Mouse (Mus musculus): ENCODE measurements around the gene Ahnak2. TPM values are rescaled to one million over a fixed set of nuclear protein-coding genes. Genes with fewer than 3 reads are reported as not detected.

Ahnak2 gene
- polyA plus RNA-seq, 1 experiment from 2014 or later: 0.48 TPM

DNA sequence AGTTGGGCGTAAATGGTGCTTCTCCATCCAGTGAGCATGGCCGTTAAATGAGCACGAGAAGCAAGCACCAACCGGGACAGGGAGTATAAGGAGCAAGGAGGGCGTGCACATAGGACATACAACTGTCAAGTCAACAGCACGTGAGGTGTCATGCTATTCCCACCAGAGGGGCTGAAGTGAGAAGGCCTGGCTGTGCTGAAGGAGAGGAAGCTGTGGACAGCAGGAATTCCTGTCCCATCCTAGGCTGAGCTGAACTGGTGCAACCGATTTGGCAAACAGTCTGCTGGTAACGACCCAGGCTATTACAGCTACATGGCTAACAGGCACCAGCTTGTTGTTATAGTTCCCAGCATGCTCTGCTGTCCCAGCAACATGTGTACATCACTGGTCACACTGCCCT lies 11.4 kb downstream of the Ahnak2 start:
- Histone ChIP-seq H3K4me2 (replicated peaks) (no peak overlapping the region), H3K27me3 (no peaks in the 10 kb centered on the region), H3K4me3 (no peak overlapping the region), H3K27ac (no peak overlapping the region), H3K9ac (no peak overlapping the region), H3K9me3 (replicated peaks) (no peaks in the 10 kb centered on the region), H3K36me3 (no peaks in the 10 kb centered on the region), H3K4me1 (peaks cover 10% of the 10 kb centered on the region)
- ATAC-seq (ENCODE audit: low FRiP score): no peak
- WGBS: 75% methylated on average over 8 of the region's 8 CpGs

DNA sequence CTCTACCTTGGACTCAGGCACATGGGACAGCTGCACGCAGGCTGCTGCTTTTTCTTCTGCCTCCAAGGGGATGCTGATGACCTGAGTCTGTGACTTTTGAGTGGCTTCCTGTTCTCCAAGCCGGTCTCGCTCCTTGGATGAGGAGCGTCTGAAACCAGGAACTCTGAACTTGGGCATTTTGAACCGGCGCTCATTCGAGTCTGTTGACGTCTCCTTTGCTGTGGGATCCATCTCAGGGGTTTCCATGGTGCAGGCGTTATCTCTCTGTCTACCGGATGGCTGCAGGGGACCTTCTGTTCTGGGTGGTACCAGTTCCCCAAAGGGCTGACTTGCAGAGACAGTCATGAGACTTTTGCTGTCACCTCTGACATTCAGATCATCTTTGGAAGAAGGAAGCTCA lies 28.0 kb downstream of the Ahnak2 start:
- WGBS: 95% methylated on average over 10 of the region's 10 CpGs
- no peak overlapping the region for H3K4me3 ChIP-seq
- H3K4me2 ChIP-seq (replicated peaks): no peak overlapping the region
- H3K36me3 ChIP-seq: no peaks in the 10 kb centered on the region
- no peak for ATAC-seq (ENCODE audit: low FRiP score)
- no peaks in the 10 kb centered on the region for H3K27me3 ChIP-seq
- H3K9ac ChIP-seq: no peak overlapping the region
- no peaks in the 10 kb centered on the region for H3K9me3 ChIP-seq (replicated peaks)
- no peaks in the 10 kb centered on the region for H3K4me1 ChIP-seq
- no peak overlapping the region for H3K27ac ChIP-seq

DNA sequence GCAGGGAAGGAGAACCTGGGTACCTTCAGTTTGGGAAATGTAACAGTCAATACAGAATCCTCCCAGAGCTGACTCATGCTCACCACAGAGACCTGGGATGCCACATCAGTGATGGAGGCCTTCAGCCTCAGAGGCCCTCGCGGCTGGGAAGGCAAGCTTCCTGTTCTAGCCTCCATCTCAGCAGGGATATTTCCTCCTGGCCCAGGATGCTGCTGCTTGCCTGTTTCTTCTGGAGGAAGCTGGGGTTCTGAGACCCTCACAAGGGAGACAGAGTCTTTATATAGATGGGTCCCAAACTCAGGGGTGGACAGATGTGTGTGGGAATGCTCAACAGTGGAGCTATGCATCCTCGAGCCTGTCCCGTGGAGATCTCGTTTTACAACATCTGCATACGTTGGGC lies 28.4 kb downstream of the Ahnak2 start:
- no peaks in the 10 kb centered on the region for H3K36me3 ChIP-seq
- H3K27me3 ChIP-seq: no peaks in the 10 kb centered on the region
- no peak overlapping the region for H3K9ac ChIP-seq
- H3K27ac ChIP-seq: no peak overlapping the region
- H3K4me3 ChIP-seq: no peak overlapping the region
- ATAC-seq (ENCODE audit: low FRiP score): no peak
- WGBS: 91% methylated on average over 6 of the region's 6 CpGs
- H3K9me3 ChIP-seq (replicated peaks): no peaks in the 10 kb centered on the region
- H3K4me2 ChIP-seq (replicated peaks): no peak overlapping the region
- no peaks in the 10 kb centered on the region for H3K4me1 ChIP-seq

GRCm38 (mm10) chr12:112773366-112773765 lies 29.1 kb downstream of the Ahnak2 start:
- 43% methylated on average over 9 of the region's 9 CpGs for WGBS
- no peaks in the 10 kb centered on the region for H3K4me1 ChIP-seq
- H3K9ac ChIP-seq: no peak overlapping the region
- no peak overlapping the region for H3K4me3 ChIP-seq
- no peak overlapping the region for H3K27ac ChIP-seq
- H3K36me3 ChIP-seq: no peaks in the 10 kb centered on the region
- H3K9me3 ChIP-seq (replicated peaks): no peaks in the 10 kb centered on the region
- H3K4me2 ChIP-seq (replicated peaks): no peak overlapping the region
- no peak for ATAC-seq (ENCODE audit: low FRiP score)
- H3K27me3 ChIP-seq: no peaks in the 10 kb centered on the region

DNA sequence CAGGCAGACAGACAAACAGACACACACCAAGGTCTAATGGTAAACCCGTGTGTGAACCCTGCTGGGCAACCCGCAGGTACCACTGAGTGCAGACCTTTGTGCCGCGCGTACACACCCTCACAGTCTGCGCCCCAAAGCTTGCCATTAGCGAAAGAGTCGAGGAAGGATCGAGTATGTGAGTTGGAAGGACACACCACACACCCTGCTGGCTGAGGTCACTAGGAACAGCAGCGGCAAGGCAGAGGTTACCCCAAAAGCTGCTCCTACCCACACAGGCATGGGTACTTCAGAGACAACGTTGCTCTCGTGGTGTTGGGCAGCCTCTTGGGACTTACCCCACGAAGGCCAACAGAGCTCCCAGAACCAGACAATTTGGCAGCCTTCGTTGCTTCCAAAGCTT lies 30.2 kb downstream of the Ahnak2 start:
- ATAC-seq (ENCODE audit: low FRiP score): no peak
- Histone ChIP-seq H3K27me3 (no peaks in the 10 kb centered on the region), H3K4me3 (no peak overlapping the region), H3K9me3 (replicated peaks) (no peaks in the 10 kb centered on the region), H3K27ac (no peak overlapping the region), H3K9ac (no peak overlapping the region), H3K36me3 (no peaks in the 10 kb centered on the region), H3K4me2 (replicated peaks) (no peak overlapping the region), H3K4me1 (no peaks in the 10 kb centered on the region)
- WGBS: 90% methylated on average over 14 of the region's 14 CpGs

DNA sequence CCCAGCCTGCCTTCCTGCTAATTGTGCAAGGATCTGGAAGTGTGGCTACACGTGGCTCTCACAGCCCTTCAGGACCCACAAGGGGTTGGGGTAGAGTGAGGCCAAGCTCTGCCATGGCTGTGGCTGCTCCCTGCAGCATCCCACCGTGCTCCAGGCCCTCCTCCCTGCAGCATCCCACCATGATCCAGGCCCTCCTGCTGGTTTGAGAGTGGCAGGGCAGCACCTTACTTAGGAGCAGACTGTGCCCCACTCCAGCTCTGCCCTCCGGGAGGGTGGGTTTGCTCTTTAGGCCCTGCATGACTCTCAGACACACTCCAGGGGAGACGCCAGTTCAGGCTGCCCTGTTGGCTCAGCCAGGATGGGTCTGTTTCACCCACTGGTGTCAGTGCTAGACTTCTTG lies 32.1 kb downstream of the Ahnak2 start:
- 70% methylated on average over 4 of the region's 4 CpGs for WGBS
- Histone ChIP-seq H3K9ac (no peak overlapping the region), H3K36me3 (no peaks in the 10 kb centered on the region), H3K27me3 (no peaks in the 10 kb centered on the region), H3K27ac (no peak overlapping the region), H3K9me3 (replicated peaks) (no peaks in the 10 kb centered on the region), H3K4me3 (no peak overlapping the region), H3K4me2 (replicated peaks) (no peak overlapping the region), H3K4me1 (no peaks in the 10 kb centered on the region)
- no peak for ATAC-seq (ENCODE audit: low FRiP score)

DNA sequence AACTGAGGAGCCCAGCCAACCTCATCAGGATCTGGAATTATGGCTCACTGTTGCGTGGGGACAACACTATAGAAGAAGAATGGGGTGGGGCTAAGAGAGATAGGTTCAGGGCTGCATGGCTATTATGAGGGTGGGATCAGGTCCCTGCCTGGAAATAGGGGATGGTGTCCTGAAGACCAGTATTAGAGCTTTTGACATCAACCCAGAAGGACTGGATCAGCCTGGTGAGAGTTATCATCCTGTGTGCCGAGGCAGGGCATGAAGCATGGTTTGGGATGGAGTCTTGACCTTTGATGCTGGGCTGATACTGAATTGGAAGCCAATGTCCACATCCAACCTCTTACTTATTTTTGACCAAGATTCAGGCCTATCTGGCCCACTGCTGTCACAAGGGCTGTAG lies 32.7 kb downstream of the Ahnak2 start:
- no peak overlapping the region for H3K27ac ChIP-seq
- WGBS: 79% methylated on average over 2 of the region's 2 CpGs
- H3K9me3 ChIP-seq (replicated peaks): no peaks in the 10 kb centered on the region

GRCm38 (mm10) chr12:112769031-112769430 lies 33.4 kb downstream of the Ahnak2 start:
- 84% methylated on average over 6 of the region's 6 CpGs for WGBS
- Histone ChIP-seq H3K9ac (no peak overlapping the region), H3K27ac (no peak overlapping the region), H3K9me3 (replicated peaks) (no peaks in the 10 kb centered on the region), H3K4me3 (no peak overlapping the region), H3K27me3 (no peaks in the 10 kb centered on the region), H3K36me3 (no peaks in the 10 kb centered on the region), H3K4me1 (no peaks in the 10 kb centered on the region), H3K4me2 (replicated peaks) (no peak overlapping the region)
- ATAC-seq (ENCODE audit: low FRiP score): no peak

More for the DNA sequence above, 32.7 kb downstream of the Ahnak2 start:
- Histone ChIP-seq H3K4me1 (no peaks in the 10 kb centered on the region), H3K36me3 (no peaks in the 10 kb centered on the region), H3K9ac (no peak overlapping the region), H3K27me3 (no peaks in the 10 kb centered on the region), H3K4me2 (replicated peaks) (no peak overlapping the region), H3K4me3 (no peak overlapping the region)
- ATAC-seq (ENCODE audit: low FRiP score): no peak

DNA sequence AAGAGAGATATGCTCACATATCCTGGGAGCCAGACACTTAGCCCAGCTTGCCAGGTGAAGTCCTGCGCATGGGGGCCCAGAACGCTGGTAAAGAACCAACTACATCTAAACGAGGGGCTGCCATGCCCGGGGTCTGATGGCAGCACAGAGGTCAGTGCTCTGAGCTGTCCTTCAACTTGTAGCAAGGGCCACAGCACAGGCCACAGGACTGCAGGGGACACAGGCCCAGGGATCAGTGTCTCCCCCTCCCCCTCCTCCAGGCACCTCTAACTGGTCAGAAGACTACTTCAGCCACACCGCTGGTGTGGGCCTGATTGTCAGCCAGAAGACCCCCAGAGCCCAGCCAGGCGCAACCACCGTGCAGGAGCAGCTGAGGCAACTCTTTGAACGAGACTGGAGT lies 34.3 kb downstream of the Ahnak2 start:
- Histone ChIP-seq H3K4me3 (no peak overlapping the region), H3K4me1 (no peaks in the 10 kb centered on the region), H3K9me3 (replicated peaks) (no peaks in the 10 kb centered on the region), H3K9ac (no peak overlapping the region), H3K27ac (no peak overlapping the region), H3K4me2 (replicated peaks) (no peak overlapping the region), H3K27me3 (no peaks in the 10 kb centered on the region), H3K36me3 (no peaks in the 10 kb centered on the region)
- 90% methylated on average over 8 of the region's 8 CpGs for WGBS
- no peak for ATAC-seq (ENCODE audit: low FRiP score)

GRCm38 (mm10) chr12:112767036-112767890 lies 35.2 kb downstream of the Ahnak2 start:
- Histone ChIP-seq H3K9me3 (replicated peaks) (no peaks in the 10 kb centered on the region), H3K9ac (no peak overlapping the region), H3K36me3 (no peaks in the 10 kb centered on the region), H3K27ac (no peak overlapping the region), H3K4me3 (no peak overlapping the region), H3K27me3 (no peaks in the 10 kb centered on the region), H3K4me2 (replicated peaks) (no peak overlapping the region), H3K4me1 (no peaks in the 10 kb centered on the region)
- no peak for ATAC-seq (ENCODE audit: low FRiP score)
- WGBS: 92% methylated on average over 16 of the region's 16 CpGs

DNA sequence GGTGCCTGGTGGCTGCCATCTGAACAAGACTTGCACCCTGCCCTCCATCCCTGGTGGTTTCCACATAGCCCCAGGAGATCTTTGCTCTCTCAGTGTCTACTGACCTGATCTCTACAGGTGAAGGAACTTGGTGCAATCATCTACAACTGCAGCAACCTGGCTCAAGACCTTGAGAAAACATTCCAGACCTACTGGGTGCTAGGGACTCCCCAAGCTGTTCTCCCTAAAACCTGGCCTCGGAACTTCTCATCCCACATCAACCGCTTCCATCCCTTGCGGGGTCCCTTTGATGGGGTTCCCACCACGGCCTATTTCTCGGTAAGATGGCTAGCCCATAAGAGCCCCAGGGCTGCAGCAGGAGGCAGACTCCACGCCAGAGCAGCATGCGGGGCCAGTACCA lies 35.9 kb downstream of the Ahnak2 start:
- Histone ChIP-seq H3K4me3 (no peak overlapping the region), H3K27ac (no peak overlapping the region), H3K9me3 (replicated peaks) (no peaks in the 10 kb centered on the region), H3K4me2 (replicated peaks) (no peak overlapping the region), H3K36me3 (no peaks in the 10 kb centered on the region), H3K9ac (no peak overlapping the region), H3K27me3 (no peaks in the 10 kb centered on the region), H3K4me1 (no peaks in the 10 kb centered on the region)
- no peak for ATAC-seq (ENCODE audit: low FRiP score)
- 93% methylated on average over 7 of the region's 7 CpGs for WGBS

DNA sequence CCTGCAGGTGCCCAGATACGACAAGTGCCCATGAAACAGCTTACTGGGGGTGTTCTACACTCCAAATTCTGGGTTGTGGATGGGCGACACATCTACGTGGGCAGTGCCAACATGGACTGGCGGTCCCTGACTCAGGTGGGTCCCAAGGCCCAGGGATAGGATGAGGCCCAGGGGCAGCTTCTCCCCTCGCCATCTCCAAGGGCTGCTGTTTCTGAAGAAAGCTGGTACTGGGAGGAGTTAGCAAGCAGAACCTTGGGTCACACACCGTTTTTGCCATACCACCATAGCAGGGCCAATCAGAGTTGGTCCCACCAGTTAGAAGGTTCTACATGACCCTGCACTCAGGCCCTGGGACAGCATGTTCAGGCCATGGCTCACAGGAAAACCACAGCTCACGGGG lies 37.5 kb downstream of the Ahnak2 start:
- WGBS: 90% methylated on average over 7 of the region's 7 CpGs
- no peak overlapping the region for H3K27ac ChIP-seq
- no peak overlapping the region for H3K9ac ChIP-seq
- no peaks in the 10 kb centered on the region for H3K9me3 ChIP-seq (replicated peaks)
- no peak overlapping the region for H3K4me2 ChIP-seq (replicated peaks)
- no peaks in the 10 kb centered on the region for H3K4me1 ChIP-seq
- no peaks in the 10 kb centered on the region for H3K36me3 ChIP-seq
- no peaks in the 10 kb centered on the region for H3K27me3 ChIP-seq
- no peak for ATAC-seq (ENCODE audit: low FRiP score)
- H3K4me3 ChIP-seq: no peak overlapping the region

DNA sequence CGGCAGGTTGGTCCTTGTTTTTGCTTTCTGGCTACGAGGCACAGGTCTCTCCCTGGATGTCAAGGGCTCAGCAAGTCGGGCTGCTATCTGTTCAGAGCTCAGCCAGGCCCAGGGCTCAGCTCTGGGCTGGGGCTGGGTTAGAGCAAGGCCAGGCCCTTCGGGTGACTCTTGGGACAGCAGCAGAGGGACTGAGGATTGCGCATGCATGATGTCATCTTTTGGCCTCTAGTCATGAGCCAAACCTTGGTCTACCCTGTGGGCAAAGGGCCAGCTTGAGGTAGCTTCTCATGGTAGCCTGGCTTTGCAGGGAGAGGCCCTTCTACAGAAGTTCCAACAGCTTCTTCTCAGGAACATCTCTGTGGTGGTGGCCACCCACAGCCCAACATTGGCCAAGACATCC lies 38.3 kb downstream of the Ahnak2 start:
- no peak for ATAC-seq (ENCODE audit: low FRiP score)
- 84% methylated on average over 5 of the region's 5 CpGs for WGBS
- no peaks in the 10 kb centered on the region for H3K9me3 ChIP-seq (replicated peaks)
- H3K4me1 ChIP-seq: no peaks in the 10 kb centered on the region
- no peak overlapping the region for H3K4me2 ChIP-seq (replicated peaks)
- no peak overlapping the region for H3K9ac ChIP-seq
- H3K36me3 ChIP-seq: no peaks in the 10 kb centered on the region
- no peaks in the 10 kb centered on the region for H3K27me3 ChIP-seq
- H3K4me3 ChIP-seq: no peak overlapping the region
- H3K27ac ChIP-seq: no peak overlapping the region
